Mouse (Mus musculus): ENCODE data around the gene Arhgef2. TPM values are rescaled to one million over a fixed set of nuclear protein-coding genes. Genes with fewer than 3 reads are reported as not detected.
"Not testable (repeated sequence)": the region's sequence is repeated elsewhere in the genome, so short reads cannot be mapped to it uniquely, and the experiment has no call there.

Gene Arhgef2
- polyA plus RNA-seq, 1 experiment from 2014 or later = 127 TPM

DNA sequence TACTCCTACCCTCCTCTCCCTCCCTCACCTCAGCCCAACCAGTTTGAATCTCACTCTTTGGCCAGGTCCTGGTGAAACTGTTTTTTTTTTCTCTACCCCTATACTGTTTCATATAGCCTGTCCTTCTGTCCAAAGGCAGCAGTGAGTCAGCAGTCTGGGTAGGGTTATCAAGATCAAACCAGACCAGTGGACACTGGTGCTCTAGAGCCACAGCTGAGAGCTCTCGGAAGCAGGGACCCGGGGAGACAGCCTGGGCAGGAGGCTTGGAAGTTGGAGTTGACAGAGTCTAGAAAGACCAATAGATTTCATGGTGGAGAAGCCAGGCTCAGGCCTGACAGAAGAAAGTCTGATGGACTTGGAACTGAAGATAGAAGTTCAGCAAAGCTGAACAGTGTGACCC, 37.2 kb upstream of the Arhgef2 start:
- peaks cover 64% of the 10 kb centered on the region for H3K36me3 ChIP-seq (ENCODE audit: control insufficient read depth, insufficient read depth, low read length)
- no peak for ATAC-seq (ENCODE audit: low FRiP score, low TSS enrichment)
- peaks cover 8% of the 10 kb centered on the region for H3K4me1 ChIP-seq (ENCODE audit: control insufficient read depth, insufficient read depth, low read length)
- H3K27ac ChIP-seq (ENCODE audit: low read depth, low read length) = no peak overlapping the region
- H3K4me3 ChIP-seq (ENCODE audit: low read length) = no peak overlapping the region
- no peak overlapping the region for H3K4me2 ChIP-seq (replicated peaks; ENCODE audit: low read depth, low read length)
- H3K27me3 ChIP-seq (ENCODE audit: control insufficient read depth, insufficient read depth, low read length) = no peaks in the 10 kb centered on the region
- no peak overlapping the region for H3K9ac ChIP-seq (ENCODE audit: low read depth, low read length)
- H3K9me3 ChIP-seq (ENCODE audit: control insufficient read depth, low read length) = no peaks in the 10 kb centered on the region
- WGBS = 94% methylated on average over 2 of the region's 2 CpGs

DNA sequence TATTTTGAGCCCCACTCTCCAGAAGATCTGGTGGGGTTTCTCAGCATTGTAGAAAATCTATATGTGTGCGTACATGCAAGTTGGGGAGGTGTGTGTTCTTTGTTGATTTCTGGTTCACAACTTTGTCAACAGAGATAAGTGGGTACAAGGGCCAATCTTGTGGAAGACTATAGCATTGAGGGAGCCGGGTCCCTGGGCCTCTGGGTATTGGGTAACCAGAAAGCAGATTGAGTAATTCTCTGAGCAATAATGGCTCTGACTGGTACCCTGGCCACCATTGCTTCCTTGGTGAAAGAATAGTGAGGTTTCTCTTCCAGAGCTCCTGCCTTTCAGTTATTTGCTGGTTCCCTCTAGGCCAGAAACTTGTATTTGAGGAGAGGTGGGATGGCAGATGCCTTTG, 36.7 kb upstream of the Arhgef2 start:
- Histone ChIP-seq H3K27ac (ENCODE audit: low read depth, low read length) (no peak overlapping the region), H3K4me2 (replicated peaks; ENCODE audit: low read depth, low read length) (no peak overlapping the region), H3K4me1 (ENCODE audit: control insufficient read depth, insufficient read depth, low read length) (peaks cover 6% of the 10 kb centered on the region; the same call in 1 of the 2 replicates), H3K4me3 (ENCODE audit: low read length) (no peak overlapping the region), H3K9me3 (ENCODE audit: control insufficient read depth, low read length) (no peaks in the 10 kb centered on the region), H3K27me3 (ENCODE audit: control insufficient read depth, insufficient read depth, low read length) (no peaks in the 10 kb centered on the region), H3K9ac (ENCODE audit: low read depth, low read length) (no peak overlapping the region), H3K36me3 (ENCODE audit: control insufficient read depth, insufficient read depth, low read length) (peaks cover 59% of the 10 kb centered on the region)
- WGBS = 96% methylated on average over 2 of the region's 2 CpGs
- no peak for ATAC-seq (ENCODE audit: low FRiP score, low TSS enrichment)

DNA sequence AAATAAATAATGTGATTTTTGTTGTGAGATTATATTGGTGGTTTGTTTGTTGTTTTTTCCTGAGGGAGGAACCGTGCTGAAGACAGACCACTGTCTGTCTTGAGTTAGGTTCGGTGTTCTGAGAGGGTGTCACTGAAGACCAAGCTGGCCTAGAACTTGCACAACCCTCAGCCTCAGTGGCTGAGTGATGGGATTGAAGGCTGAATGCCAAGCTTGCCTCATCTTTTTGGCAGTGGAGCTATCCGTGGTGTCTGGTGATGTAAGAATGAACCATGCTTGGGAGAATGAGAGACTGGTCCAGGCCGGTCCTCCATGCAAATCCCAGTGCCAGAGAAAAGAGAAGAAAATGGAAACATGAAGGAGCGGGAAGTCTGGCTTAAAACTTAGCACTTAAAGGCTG, 36.1 kb upstream of the Arhgef2 start:
- Histone ChIP-seq H3K27ac (ENCODE audit: low read depth, low read length) (no peak overlapping the region), H3K27me3 (ENCODE audit: control insufficient read depth, insufficient read depth, low read length) (no peaks in the 10 kb centered on the region), H3K36me3 (ENCODE audit: control insufficient read depth, insufficient read depth, low read length) (peaks cover 54% of the 10 kb centered on the region), H3K9ac (ENCODE audit: low read depth, low read length) (no peak overlapping the region), H3K4me2 (replicated peaks; ENCODE audit: low read depth, low read length) (no peak overlapping the region), H3K9me3 (ENCODE audit: control insufficient read depth, low read length) (no peaks in the 10 kb centered on the region), H3K4me1 (ENCODE audit: control insufficient read depth, insufficient read depth, low read length) (peaks cover 3% of the 10 kb centered on the region; the same call in 1 of the 2 replicates), H3K4me3 (ENCODE audit: low read length) (no peak overlapping the region)
- ATAC-seq (ENCODE audit: low FRiP score, low TSS enrichment) = no peak
- 93% methylated on average over 5 of the region's 5 CpGs for WGBS

DNA sequence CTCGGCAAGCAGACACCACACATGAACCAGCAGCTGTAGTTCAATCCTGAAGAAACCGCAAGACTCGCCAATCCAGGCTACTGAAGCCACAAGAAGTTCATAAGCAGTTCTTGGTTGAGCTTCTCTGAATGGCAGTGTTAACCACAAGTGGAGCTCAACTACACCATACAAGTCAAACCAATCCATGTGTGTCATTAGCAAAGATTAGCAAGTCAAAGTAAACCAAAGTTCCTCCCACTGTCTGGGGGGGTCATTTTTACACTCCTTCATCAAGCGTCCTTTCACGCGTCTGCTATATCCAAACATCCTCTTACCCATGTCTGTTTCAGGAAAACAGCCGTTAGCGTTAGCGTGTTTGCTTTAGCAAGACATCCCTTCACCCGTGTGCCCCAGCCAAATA, 35.4 kb upstream of the Arhgef2 start:
- WGBS = 92% methylated on average over 10 of the region's 10 CpGs
- H3K36me3 ChIP-seq (ENCODE audit: control insufficient read depth, insufficient read depth, low read length) = peaks cover 47% of the 10 kb centered on the region
- no peaks in the 10 kb centered on the region for H3K9me3 ChIP-seq (ENCODE audit: control insufficient read depth, low read length)
- no peak for ATAC-seq (ENCODE audit: low FRiP score, low TSS enrichment)
- H3K4me2 ChIP-seq (replicated peaks; ENCODE audit: low read depth, low read length) = no peak overlapping the region
- H3K9ac ChIP-seq (ENCODE audit: low read depth, low read length) = no peak overlapping the region
- no peak overlapping the region for H3K4me3 ChIP-seq (ENCODE audit: low read length)
- no peaks in the 10 kb centered on the region for H3K27me3 ChIP-seq (ENCODE audit: control insufficient read depth, insufficient read depth, low read length)
- H3K27ac ChIP-seq (ENCODE audit: low read depth, low read length) = no peak overlapping the region
- H3K4me1 ChIP-seq (ENCODE audit: control insufficient read depth, insufficient read depth, low read length) = no peaks in the 10 kb centered on the region

DNA sequence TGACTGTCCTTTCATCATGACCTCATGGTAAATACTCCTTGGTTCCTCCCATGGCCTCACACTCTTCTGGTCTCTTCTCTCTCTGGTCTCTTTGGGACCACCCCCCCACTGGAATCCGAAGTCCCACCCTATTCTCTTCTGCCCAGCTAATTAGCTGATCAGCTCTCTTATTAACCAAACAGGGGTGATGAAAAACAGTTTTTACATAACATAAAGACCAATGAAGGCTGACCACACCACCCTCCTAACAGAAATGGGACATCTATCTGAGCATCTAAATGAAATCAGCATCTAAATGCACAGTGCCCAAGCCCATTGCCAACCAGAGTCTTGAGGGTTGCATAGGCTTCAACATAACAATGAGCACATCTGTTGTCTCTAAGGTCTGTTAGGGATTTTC, 33.9 kb upstream of the Arhgef2 start:
- Histone ChIP-seq H3K36me3 (ENCODE audit: control insufficient read depth, insufficient read depth, low read length) (peaks cover 32% of the 10 kb centered on the region), H3K4me3 (ENCODE audit: low read length) (no peak overlapping the region), H3K4me1 (ENCODE audit: control insufficient read depth, insufficient read depth, low read length) (no peaks in the 10 kb centered on the region), H3K4me2 (replicated peaks; ENCODE audit: low read depth, low read length) (no peak overlapping the region), H3K9ac (ENCODE audit: low read depth, low read length) (no peak overlapping the region), H3K9me3 (ENCODE audit: control insufficient read depth, low read length) (no peaks in the 10 kb centered on the region), H3K27ac (ENCODE audit: low read depth, low read length) (no peak overlapping the region), H3K27me3 (ENCODE audit: control insufficient read depth, insufficient read depth, low read length) (no peaks in the 10 kb centered on the region)
- ATAC-seq (ENCODE audit: low FRiP score, low TSS enrichment) = no peak
- 95% methylated on average over 1 of the region's 1 CpGs for WGBS

DNA sequence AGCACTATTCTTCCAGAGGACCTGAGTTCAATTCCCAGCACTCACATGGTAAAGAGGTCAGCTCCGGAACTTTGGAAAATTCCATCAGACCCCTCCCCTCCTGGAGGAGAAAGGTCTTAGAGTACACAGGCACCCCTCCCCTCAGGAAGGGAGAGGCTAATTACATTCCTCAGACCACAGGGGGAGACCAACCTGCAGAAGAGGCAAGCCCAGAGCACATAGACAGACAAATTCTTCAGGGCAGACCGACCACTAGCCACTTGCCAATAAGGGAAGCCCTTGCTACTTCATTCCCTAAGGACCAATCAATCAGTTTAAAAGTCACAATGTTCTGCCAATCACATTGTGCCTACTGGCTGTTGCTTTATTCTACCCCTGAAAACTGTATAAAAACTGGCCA, 32.9 kb upstream of the Arhgef2 start:
- no peak overlapping the region for H3K27ac ChIP-seq (ENCODE audit: low read depth, low read length)
- H3K4me2 ChIP-seq (replicated peaks; ENCODE audit: low read depth, low read length) = no peak overlapping the region
- H3K9me3 ChIP-seq (ENCODE audit: control insufficient read depth, low read length) = no peaks in the 10 kb centered on the region
- ATAC-seq (ENCODE audit: low FRiP score, low TSS enrichment) = no peak
- H3K4me1 ChIP-seq (ENCODE audit: control insufficient read depth, insufficient read depth, low read length) = no peaks in the 10 kb centered on the region
- peaks cover 24% of the 10 kb centered on the region for H3K36me3 ChIP-seq (ENCODE audit: control insufficient read depth, insufficient read depth, low read length)
- H3K27me3 ChIP-seq (ENCODE audit: control insufficient read depth, insufficient read depth, low read length) = no peaks in the 10 kb centered on the region
- WGBS = 60% methylated on average over 2 of the region's 2 CpGs
- H3K9ac ChIP-seq (ENCODE audit: low read depth, low read length) = no peak overlapping the region
- H3K4me3 ChIP-seq (ENCODE audit: low read length) = no peak overlapping the region

DNA sequence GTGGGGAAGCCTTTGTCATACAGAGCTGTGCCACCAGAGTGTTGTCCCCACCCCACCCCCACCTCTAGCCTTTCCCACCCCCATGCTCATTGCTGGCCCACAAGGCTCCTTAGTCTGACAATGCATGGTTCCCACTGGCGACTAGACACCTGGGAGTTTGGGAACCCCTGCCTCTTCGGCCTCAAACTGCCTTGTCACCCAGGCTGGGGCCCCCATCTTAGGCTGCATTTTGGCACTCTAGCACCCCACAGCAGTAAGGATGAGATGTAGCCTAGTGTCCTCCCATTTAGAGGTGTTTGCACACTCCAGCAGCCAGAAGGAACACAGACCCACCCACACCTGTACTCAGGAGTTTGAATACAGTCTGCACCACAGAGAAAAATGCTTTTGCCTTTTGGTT, 32.0 kb upstream of the Arhgef2 start:
- H3K9ac ChIP-seq (ENCODE audit: low read depth, low read length) = no peak overlapping the region
- H3K4me1 ChIP-seq (ENCODE audit: control insufficient read depth, insufficient read depth, low read length) = no peaks in the 10 kb centered on the region
- ATAC-seq (ENCODE audit: low FRiP score, low TSS enrichment) = no peak
- peaks cover 14% of the 10 kb centered on the region for H3K36me3 ChIP-seq (ENCODE audit: control insufficient read depth, insufficient read depth, low read length)
- no peak overlapping the region for H3K4me2 ChIP-seq (replicated peaks; ENCODE audit: low read depth, low read length)
- no peak overlapping the region for H3K27ac ChIP-seq (ENCODE audit: low read depth, low read length)
- H3K4me3 ChIP-seq (ENCODE audit: low read length) = no peak overlapping the region
- no peaks in the 10 kb centered on the region for H3K9me3 ChIP-seq (ENCODE audit: control insufficient read depth, low read length)
- no peaks in the 10 kb centered on the region for H3K27me3 ChIP-seq (ENCODE audit: control insufficient read depth, insufficient read depth, low read length)
- 87% methylated on average over 2 of the region's 2 CpGs for WGBS

DNA sequence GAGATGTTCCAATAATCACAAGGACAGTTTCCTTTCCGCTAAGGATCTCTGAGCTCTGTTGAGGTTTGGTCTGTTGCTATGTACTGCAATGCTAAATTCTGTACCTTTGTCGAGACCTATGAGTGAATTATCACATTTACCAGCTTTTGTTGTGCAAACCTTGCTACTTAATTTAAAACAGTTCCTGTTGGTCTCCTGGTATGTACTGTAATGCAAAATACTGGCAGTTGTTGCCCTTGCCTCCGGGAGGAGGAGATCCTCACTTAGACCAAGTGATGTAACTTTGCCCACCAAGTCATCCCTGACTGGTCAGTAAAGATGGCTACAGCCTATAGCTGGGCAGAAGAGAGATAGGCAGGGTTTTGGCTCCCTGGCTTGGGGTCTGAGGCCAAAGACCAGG, 30.2 kb upstream of the Arhgef2 start, which contains the start of gene Ssr2:
TSS of gene Ssr2 (plus strand) at position 337 of the 400 bp plus-strand sequence.
- no peak within 1 kb of the TSS for H3K4me3 ChIP-seq (ENCODE audit: low read length)
- ATAC-seq (ENCODE audit: low FRiP score, low TSS enrichment) = no peak
- H3K27ac ChIP-seq (ENCODE audit: low read depth, low read length) = no peak within 1 kb of the TSS
- H3K9ac ChIP-seq (ENCODE audit: low read depth, low read length) = no peak within 1 kb of the TSS
- H3K4me1 ChIP-seq (ENCODE audit: control insufficient read depth, insufficient read depth, low read length) = peaks cover 4% of the 10 kb centered on the region; the same call in 1 of the 2 replicates
- 74% methylated on average over 3 of the region's 3 CpGs for WGBS
- no peaks in the 10 kb centered on the region for H3K9me3 ChIP-seq (ENCODE audit: control insufficient read depth, low read length)
- H3K27me3 ChIP-seq (ENCODE audit: control insufficient read depth, insufficient read depth, low read length) = no peaks in the 10 kb centered on the region
- H3K4me2 ChIP-seq (replicated peaks; ENCODE audit: low read depth, low read length) = no peak within 1 kb of the TSS
- H3K36me3 ChIP-seq (ENCODE audit: control insufficient read depth, insufficient read depth, low read length) = no peaks in the 10 kb centered on the region

DNA sequence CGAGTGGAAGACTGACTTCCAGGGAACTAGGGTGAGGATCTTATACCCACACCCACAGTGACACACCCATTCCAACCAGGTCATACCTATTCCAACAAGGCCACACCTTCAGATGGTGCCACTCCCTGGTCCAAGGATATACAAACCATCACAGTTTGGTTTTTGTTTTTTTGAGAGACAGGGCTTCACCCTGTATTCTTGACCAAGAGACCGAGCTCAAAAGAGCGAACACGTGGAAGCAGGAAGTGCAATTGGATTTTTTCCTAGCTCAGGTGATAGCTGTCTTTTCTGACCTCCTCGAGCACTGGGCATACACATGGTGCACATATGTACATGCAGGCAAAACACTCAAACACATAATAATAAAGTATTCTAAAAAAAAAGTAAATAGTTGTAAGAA, 27.9 kb upstream of the Arhgef2 start:
- not testable (repeated sequence) for H3K27ac ChIP-seq (ENCODE audit: low read depth, low read length); H3K4me2 ChIP-seq (replicated peaks; ENCODE audit: low read depth, low read length); H3K9me3 ChIP-seq (ENCODE audit: control insufficient read depth, low read length); H3K4me1 ChIP-seq (ENCODE audit: control insufficient read depth, insufficient read depth, low read length); H3K9ac ChIP-seq (ENCODE audit: low read depth, low read length); H3K4me3 ChIP-seq (ENCODE audit: low read length); H3K27me3 ChIP-seq (ENCODE audit: control insufficient read depth, insufficient read depth, low read length); ATAC-seq (ENCODE audit: low FRiP score, low TSS enrichment)
- WGBS = 85% methylated on average over 5 of the region's 5 CpGs
- peaks cover 18% of the 10 kb centered on the region; the same call in 1 of the 2 replicates for H3K36me3 ChIP-seq (ENCODE audit: control insufficient read depth, insufficient read depth, low read length)

Data from kidney, embryonic 14.5 days (tissue).